Mouse (Mus musculus): Measurements from ENCODE around the gene Steap4. TPM values are rescaled to one million over a fixed set of nuclear protein-coding genes. Genes with fewer than 3 reads are reported as not detected.
"Not testable (repeated sequence)": the region's sequence is repeated elsewhere in the genome, so short reads cannot be mapped to it uniquely, and the experiment has no call there.

Steap4 gene
- total RNA-seq, 2 experiments from 2014 or later, result not detected

DNA sequence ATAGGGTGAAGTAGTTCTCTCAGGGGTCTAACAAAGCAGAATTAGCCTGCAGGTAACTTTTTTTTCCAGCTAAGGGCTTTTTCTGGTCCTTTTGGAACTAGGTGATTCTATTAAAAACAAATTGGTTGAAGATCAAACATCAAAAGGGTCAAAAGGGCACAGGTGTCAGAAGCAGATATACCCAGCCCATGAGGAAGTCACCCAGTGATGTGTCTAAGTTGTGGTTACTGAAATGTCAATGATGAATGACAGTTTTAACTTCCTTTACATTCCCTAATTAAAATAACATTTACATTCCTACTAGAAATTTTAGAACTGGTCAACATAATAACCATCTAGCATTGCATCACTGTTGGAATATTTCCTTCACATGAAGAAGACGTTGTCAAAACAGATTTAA lies 27.7 kb downstream of the Steap4 start:
- no peak; the same call in 1 of the 2 replicates for ATAC-seq (replicated peaks; ENCODE audit: poor library complexity, severe bottlenecking)

- peak; percentile 85 for ATAC-seq (replicated peaks; ENCODE audit: poor library complexity, severe bottlenecking)
Observed at GRCm38 (mm10) chr5:7988415-7988814, 28.2 kb downstream of the Steap4 start.

- not testable (repeated sequence) for ATAC-seq (replicated peaks; ENCODE audit: poor library complexity, severe bottlenecking)
Observed at GRCm38 (mm10) chr5:7991631-7992030, 31.4 kb downstream of the Steap4 start.

- peak; percentile 12; the same call in 1 of the 2 replicates for ATAC-seq (replicated peaks; ENCODE audit: poor library complexity, severe bottlenecking)
Observed at GRCm38 (mm10) chr5:7993766-7994165, 33.5 kb downstream of the Steap4 start.

- no peak for ATAC-seq (replicated peaks; ENCODE audit: poor library complexity, severe bottlenecking)
Observed at GRCm38 (mm10) chr5:7995288-7995897, 35.1 kb downstream of the Steap4 start.

- ATAC-seq (replicated peaks; ENCODE audit: poor library complexity, severe bottlenecking), result peak; percentile 85
Observed at GRCm38 (mm10) chr5:7996401-7997044, 36.3 kb downstream of the Steap4 start.

DNA sequence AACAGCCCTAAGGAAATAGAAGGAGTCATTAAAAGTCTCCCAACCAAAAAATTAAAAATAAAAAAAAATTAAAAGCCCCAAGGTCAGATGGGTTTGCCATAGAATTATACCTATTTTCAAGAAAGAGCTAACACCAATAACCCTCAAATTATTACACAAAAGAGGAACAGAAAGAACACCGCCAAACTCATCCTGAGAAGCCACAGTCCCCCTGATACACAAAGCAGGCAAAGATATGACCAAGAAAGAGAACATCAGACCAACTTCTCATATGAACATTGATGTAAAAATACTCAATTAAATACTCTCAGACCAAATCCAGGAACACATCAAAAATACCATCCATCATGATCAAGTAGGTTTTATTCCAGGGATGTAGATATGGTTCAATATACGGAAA lies 36.8 kb downstream of the Steap4 start:
- no peak for ATAC-seq (replicated peaks; ENCODE audit: poor library complexity, severe bottlenecking)

- no peak for ATAC-seq (replicated peaks; ENCODE audit: poor library complexity, severe bottlenecking)
Observed at GRCm38 (mm10) chr5:8000466-8000865, 40.2 kb downstream of the Steap4 start.

GRCm38 (mm10) chr5:8002827-8003226 lies 42.6 kb downstream of the Steap4 start:
- no peak for ATAC-seq (replicated peaks; ENCODE audit: poor library complexity, severe bottlenecking)

GRCm38 (mm10) chr5:8013276-8013675 lies 53.0 kb downstream of the Steap4 start:
- ATAC-seq (replicated peaks; ENCODE audit: poor library complexity, severe bottlenecking), result no peak

Other genes with a start within 250 kb of the Steap4 start
- 120 and 174 TPM in 2 replicates for gene Sri, start 85.6 kb downstream of the Steap4 start, total RNA-seq (2014; fragmentation: Nextera tagmentation)
- gene Sri, start 85.6 kb downstream of the Steap4 start, total RNA-seq (2017), result 124 and 125 TPM in 2 replicates

All from granulocyte monocyte progenitor cell, adult 5-6 weeks (primary cell).